Mouse (Mus musculus) liver, embryonic 11.5 days (tissue): ENCODE measurements around the gene Il22ra1. TPM values are rescaled to one million over a fixed set of nuclear protein-coding genes. Genes with fewer than 3 reads are reported as not detected.
"Not testable (repeated sequence)": the region's sequence is repeated elsewhere in the genome, so short reads cannot be mapped to it uniquely, and the experiment has no call there.

ENCODE experiments used
- ATAC-seq: fragments of 200-750 bp; cut with Nextera tagmentation; replicated peaks from 2 replicates; pipeline ENCODE4 v1.8.0; 2017; ENCODE audit warnings: moderate number of reproducible peaks, mild to moderate bottlenecking, moderate TSS enrichment, moderate library complexity; ENCODE audit not compliant: low FRiP score
- DNase-seq: peaks from one replicate; pipeline ENCODE4 v3.0.0-alpha.2; 2017; ENCODE audit warnings: low spot score
- H3K27ac ChIP-seq: fragments of 300-500 bp; sonication (generic); 2 replicates; pipeline ENCODE4 v1.5.1; 2014; ENCODE audit warnings: mild to moderate bottlenecking, low read depth, low read length, control low read depth
- H3K27me3 ChIP-seq: fragments of 300-500 bp; sonication (generic); replicated peaks from 2 replicates; pipeline ENCODE4 v1.6.1; 2014; ENCODE audit warnings: low read length, mixed read lengths; ENCODE audit not compliant: control insufficient read depth, insufficient read depth
- H3K36me3 ChIP-seq: fragments of 300-500 bp; sonication (generic); 2 replicates; pipeline ENCODE4 v1.6.1; 2014; ENCODE audit warnings: mild to moderate bottlenecking, low read length, moderate library complexity, mixed read lengths; ENCODE audit not compliant: control insufficient read depth, insufficient read depth
- H3K4me1 ChIP-seq: fragments of 300-500 bp; sonication (generic); replicated peaks from 2 replicates; pipeline ENCODE4 v1.6.1; 2014; ENCODE audit warnings: low read length, mixed read lengths; ENCODE audit not compliant: control insufficient read depth, insufficient read depth
- H3K4me2 ChIP-seq: fragments of 300-500 bp; sonication (generic); 2 replicates; pipeline ENCODE4 v1.6.1; 2014; ENCODE audit warnings: mild to moderate bottlenecking, control low read depth, moderate library complexity
- H3K4me3 ChIP-seq: fragments of 300-500 bp; sonication (generic); 2 replicates; pipeline ENCODE4 v1.5.1; 2014; ENCODE audit warnings: low read depth, low read length, control low read depth
- H3K9ac ChIP-seq: fragments of 300-500 bp; sonication (generic); 2 replicates; pipeline ENCODE4 v1.6.1; 2014; ENCODE audit warnings: low read depth, low read length, control low read depth
- H3K9me3 ChIP-seq: fragments of 300-500 bp; sonication (generic); 2 replicates; pipeline ENCODE4 v1.6.1; 2016; ENCODE audit warnings: low read length, inconsistent platforms, mixed read lengths; ENCODE audit not compliant: control insufficient read depth
- WGBS: fragments of 180-500 bp; shearing (Covaris S2); extraction: QIAGEN DNeasy Blood & Tissue Kit; methylation state at CpG from one replicate; pipeline ENCODE4 v1.1.7; 2014; 5-methylcytosine and 5-hydroxymethylcytosine counted together
- polyA plus RNA-seq: library from polyadenylated mRNA; unstranded; fragments of >200 nt; fragmentation: Nextera tagmentation; extraction: Ambion mirVana; gene quantifications from 2 replicates; pipeline ENCODE4 v1.2.1, GENCODE M21; 2014

The Il22ra1 gene
- polyA plus RNA-seq, 1 experiment from 2014 or later: 0.10 TPM

- not testable (repeated sequence) for ATAC-seq, H3K4me1 ChIP-seq, H3K36me3 ChIP-seq, H3K9me3 ChIP-seq, H3K9ac ChIP-seq, H3K27me3 ChIP-seq, DNase-seq, H3K4me2 ChIP-seq, H3K27ac ChIP-seq, H3K4me3 ChIP-seq
- 92% methylated on average over 11 of the region's 11 CpGs for WGBS
Observed at GRCm38 (mm10) chr4:135716438-135716837, 11.5 kb upstream of the Il22ra1 start.

- ATAC-seq: no peak
Observed at GRCm38 (mm10) chr4:135722540-135723290, 5.3 kb upstream of the Il22ra1 start.

GRCm38 (mm10) chr4:135726416-135726815, 1.6 kb upstream of the Il22ra1 start:
- Histone ChIP-seq H3K9ac (no peak overlapping the region), H3K27me3 (no peaks in the 10 kb centered on the region; the same call in 1 of the 2 replicates)
- WGBS: 71% methylated on average over 11 of the region's 11 CpGs

More at GRCm38 (mm10) chr4:135722540-135723290, 5.3 kb upstream of the Il22ra1 start:
- WGBS: 74% methylated on average over 17 of the region's 17 CpGs
- no peak overlapping the region for H3K4me2 ChIP-seq
- peaks cover 7% of the 10 kb centered on the region for H3K9me3 ChIP-seq
- DNase-seq: no peak
- H3K4me1 ChIP-seq: peaks cover 6% of the 10 kb centered on the region
- no peak overlapping the region for H3K4me3 ChIP-seq
- no peak overlapping the region for H3K9ac ChIP-seq
- H3K27me3 ChIP-seq: no peaks in the 10 kb centered on the region
- no peak overlapping the region for H3K27ac ChIP-seq
- H3K36me3 ChIP-seq: no peaks in the 10 kb centered on the region

GRCm38 (mm10) chr4:135730204-135730603, 2.2 kb downstream of the Il22ra1 start:
- no peak for DNase-seq
- no peak overlapping the region for H3K9ac ChIP-seq
- no peak overlapping the region for H3K4me2 ChIP-seq
- no peak overlapping the region for H3K27ac ChIP-seq
- ATAC-seq: no peak
- no peaks in the 10 kb centered on the region; the same call in 1 of the 2 replicates for H3K36me3 ChIP-seq
- peaks cover 12% of the 10 kb centered on the region for H3K4me1 ChIP-seq
- H3K9me3 ChIP-seq: peaks cover 6% of the 10 kb centered on the region; the same call in 1 of the 2 replicates
- H3K4me3 ChIP-seq: no peak overlapping the region
- WGBS: 79% methylated on average over 9 of the region's 9 CpGs
- no peaks in the 10 kb centered on the region; the same call in 1 of the 2 replicates for H3K27me3 ChIP-seq

More at GRCm38 (mm10) chr4:135726416-135726815, 1.6 kb upstream of the Il22ra1 start:
- peaks cover 7% of the 10 kb centered on the region for H3K9me3 ChIP-seq
- DNase-seq (no peak), ATAC-seq (no peak)
- no peak overlapping the region for H3K27ac ChIP-seq
- no peak overlapping the region for H3K4me2 ChIP-seq
- peaks cover 12% of the 10 kb centered on the region for H3K4me1 ChIP-seq
- H3K36me3 ChIP-seq: no peaks in the 10 kb centered on the region
- H3K4me3 ChIP-seq: no peak overlapping the region

GRCm38 (mm10) chr4:135730951-135731350, 3.0 kb downstream of the Il22ra1 start:
- Histone ChIP-seq H3K4me3 (no peak overlapping the region), H3K4me1 (peaks cover 12% of the 10 kb centered on the region), H3K9ac (no peak overlapping the region), H3K9me3 (peaks cover 6% of the 10 kb centered on the region; the same call in 1 of the 2 replicates), H3K36me3 (no peaks in the 10 kb centered on the region; the same call in 1 of the 2 replicates), H3K27ac (no peak overlapping the region), H3K4me2 (no peak overlapping the region), H3K27me3 (no peaks in the 10 kb centered on the region; the same call in 1 of the 2 replicates)
- ATAC-seq (no peak), DNase-seq (no peak)
- 79% methylated on average over 8 of the region's 8 CpGs for WGBS

GRCm38 (mm10) chr4:135733901-135734300, 5.9 kb downstream of the Il22ra1 start:
- 95% methylated on average over 14 of the region's 14 CpGs for WGBS
- Histone ChIP-seq H3K27me3 (peaks cover 4% of the 10 kb centered on the region; the same call in 1 of the 2 replicates), H3K27ac (no peak overlapping the region), H3K9ac (no peak overlapping the region), H3K4me2 (no peak overlapping the region), H3K9me3 (peaks cover 6% of the 10 kb centered on the region; the same call in 1 of the 2 replicates), H3K4me1 (peaks cover 10% of the 10 kb centered on the region), H3K36me3 (no peaks in the 10 kb centered on the region; the same call in 1 of the 2 replicates), H3K4me3 (no peak overlapping the region)
- DNase-seq (no peak), ATAC-seq (no peak)

GRCm38 (mm10) chr4:135736903-135737302, 8.9 kb downstream of the Il22ra1 start:
- Histone ChIP-seq H3K9ac (no peak overlapping the region), H3K4me1 (peaks cover 17% of the 10 kb centered on the region), H3K27ac (no peak overlapping the region), H3K9me3 (peaks cover 6% of the 10 kb centered on the region; the same call in 1 of the 2 replicates), H3K4me3 (no peak overlapping the region), H3K36me3 (no peaks in the 10 kb centered on the region; the same call in 1 of the 2 replicates), H3K4me2 (no peak overlapping the region), H3K27me3 (0 out of 2 replicates have a peak, but pooled peaks cover 4% of the 10 kb centered on the region)
- WGBS: 69% methylated on average over 3 of the region's 3 CpGs
- DNase-seq (no peak), ATAC-seq (no peak)

GRCm38 (mm10) chr4:135738237-135738636, 10.3 kb downstream of the Il22ra1 start:
- Histone ChIP-seq H3K4me2 (peak overlapping the region; percentile 26; the same call in 1 of the 2 replicates), H3K9me3 (peaks cover 6% of the 10 kb centered on the region; the same call in 1 of the 2 replicates), H3K9ac (no peak overlapping the region), H3K27ac (no peak overlapping the region), H3K36me3 (no peaks in the 10 kb centered on the region; the same call in 1 of the 2 replicates), H3K27me3 (0 out of 2 replicates have a peak, but pooled peaks cover 4% of the 10 kb centered on the region), H3K4me3 (no peak overlapping the region), H3K4me1 (peaks cover 17% of the 10 kb centered on the region)
- ATAC-seq (no peak), DNase-seq (no peak)
- WGBS: 44% methylated on average over 5 of the region's 5 CpGs
